Mouse (Mus musculus): ENCODE data around the gene Dus2.

- no peak for TF ChIP-seq CTCF (IDR thresholded peaks at IDR 0.05; ENCODE audit: low read depth)
- no peak for TF ChIP-seq EP300 (IDR thresholded peaks at IDR 0.05; ENCODE audit: low read depth)
Measured at GRCm38 (mm10) chr8:105965266-105965904, 25.8 kb upstream of the Dus2 start.

Data from liver, embryonic 14.5 days (tissue).